In genomic region chr1:172481540-172482280, GRCm38 (mm10) we compare ENCODE assay signal across 8 mouse cellular contexts. TPM values are rescaled to one million over a fixed set of nuclear protein-coding genes. Genes with fewer than 3 reads are reported as not detected.
DNase-seq lines count a peak whose midpoint lies in the region; ATAC-seq and TF ChIP-seq lines count a peak whose summit lies in the region.

Igsf9 (plus strand) TSS chr1:172481788.

- no peaks in the 10 kb centered on the region for H3K36me3 ChIP-seq in hindbrain, embryonic 12.5 days
- no peaks in the 10 kb centered on the region for H3K36me3 ChIP-seq in lung, postnatal 0 days (ENCODE audit: insufficient read depth, low read length)

- peak within 1 kb of the TSS; percentile 80 for H3K9ac ChIP-seq in hindbrain, embryonic 12.5 days
- no peak within 1 kb of the TSS for H3K9ac ChIP-seq in lung, postnatal 0 days (replicated peaks; ENCODE audit: low read depth)

- DNase-seq in MEL-GATA-1-ER (ENCODE audit: extremely low read depth, low read depth), result peak; percentile 56
- peak; percentile 84 for DNase-seq in cerebellum, adult 9-11 months
- peak; percentile 91 to 93 for DNase-seq in frontal cortex, postnatal 14 days (ENCODE audit: low spot score in 2 of 2)
- DNase-seq in layer of hippocampus, postnatal 10 days (ENCODE audit: low spot score in 2 of 2), result peak; percentile 92 to 96
- peak; percentile 93 for DNase-seq in lung, postnatal 0 days (ENCODE audit: low spot score)
- peak; percentile 85 for DNase-seq in ovary, postnatal 14 days (ENCODE audit: low spot score)
- DNase-seq in thymus, postnatal 10 days (ENCODE audit: low spot score in 2 of 2), result peak; percentile 94 to 96

- WGBS in hindbrain, embryonic 12.5 days, result under 1% methylated on average over 38 of the region's 38 CpGs
- under 1% methylated on average over 37 of the region's 38 CpGs for WGBS in lung, postnatal 0 days

- no peaks in the 10 kb centered on the region; the same call in 1 of the 2 replicates for H3K27me3 ChIP-seq in hindbrain, embryonic 12.5 days
- H3K27me3 ChIP-seq in lung, postnatal 0 days (replicated peaks; ENCODE audit: insufficient read depth, low read length), result no peaks in the 10 kb centered on the region

- H3K9me3 ChIP-seq in hindbrain, embryonic 12.5 days (replicated peaks), result no peaks in the 10 kb centered on the region
- H3K9me3 ChIP-seq in lung, postnatal 0 days (ENCODE audit: low read length), result no peaks in the 10 kb centered on the region

- ATAC-seq in hindbrain, embryonic 12.5 days (ENCODE audit: low FRiP score), result peak; percentile 95
- peak; percentile 95 for ATAC-seq in lung, postnatal 0 days

- H3K4me1 ChIP-seq in hindbrain, embryonic 12.5 days, result peaks cover 39% of the 10 kb centered on the region
- no peaks in the 10 kb centered on the region for H3K4me1 ChIP-seq in lung, postnatal 0 days (ENCODE audit: insufficient read depth, low read depth, low read length)

- peak within 1 kb of the TSS; percentile 79 for H3K4me2 ChIP-seq in hindbrain, embryonic 12.5 days (replicated peaks)
- peak within 1 kb of the TSS; percentile 72 for H3K4me2 ChIP-seq in lung, postnatal 0 days (replicated peaks; ENCODE audit: low read depth, low read length)

- peak within 1 kb of the TSS; percentile 68 for H3K27ac ChIP-seq in hindbrain, embryonic 12.5 days
- H3K27ac ChIP-seq in lung, postnatal 0 days (ENCODE audit: low read length), result peak within 1 kb of the TSS; percentile 38

- no peak for TF ChIP-seq EP300 in lung, postnatal 0 days (IDR thresholded peaks at IDR 0.05)

- peak within 1 kb of the TSS; percentile 71 for H3K4me3 ChIP-seq in hindbrain, embryonic 12.5 days
- peak within 1 kb of the TSS; percentile 32 for H3K4me3 ChIP-seq in lung, postnatal 0 days (ENCODE audit: low read depth, low read length)

- peak; percentile 80 for TF ChIP-seq CTCF in lung, postnatal 0 days (IDR thresholded peaks at IDR 0.05)

RNA-seq across cellular contexts. Expression of gene Igsf9, which starts in this region (rescaled TPM):
- polyA plus RNA-seq in hindbrain, embryonic 12.5 days (2016; fragmentation: Nextera tagmentation; extraction: Ambion mirVana), result 69.9 and 82.2 TPM in 2 replicates
- 10 to 100 TPM; 13.9 to 15.5 TPM for total RNA-seq in layer of hippocampus, postnatal 10 days (2021)
- polyA plus RNA-seq in lung, postnatal 0 days (2015; fragmentation: Nextera tagmentation; extraction: Ambion mirVana), result 1.1 and 1.3 TPM in 2 replicates

Comparison
In these comparisons a context has a peak if more than half of its experiments do, and no peak if none do; other contexts are left out.
1. Peak in every context shown above with its lines: DNase-seq, ATAC-seq, H3K4me3 ChIP-seq and H3K27ac ChIP-seq.
2. RNA of gene Igsf9 (polyA plus RNA-seq): 69.9 to 82.2 TPM in hindbrain, embryonic 12.5 days; 1.1 to 1.3 TPM in lung, postnatal 0 days; every median in the first group is over 10 times any median in the second.